Mouse (Mus musculus) G1E (cell line): Measurements from ENCODE around the gene AC124108.1. TPM values are rescaled to one million over a fixed set of nuclear protein-coding genes. Genes with fewer than 3 reads are reported as not detected.

Source experiments
- ATAC-seq: 2 replicates; pipeline ENCODE4 v1.8.0; 2016; ENCODE audit warnings: mild to moderate bottlenecking; ENCODE audit not compliant: insufficient number of reproducible peaks, poor library complexity, low FRiP score, severe bottlenecking; ENCODE audit errors: extremely low read depth
- DNase-seq: peaks from one replicate; pipeline ENCODE4 v3.0.0; 2012; ENCODE audit warnings: low spot score
- H3K27me3 ChIP-seq: 2 replicates; pipeline ENCODE4 v1.6.1; 2012; ENCODE audit warnings: mild to moderate bottlenecking, low read length, inconsistent platforms; ENCODE audit not compliant: insufficient read depth
- H3K36me3 ChIP-seq: replicated peaks from 2 replicates; pipeline ENCODE3; 2012; ENCODE audit warnings: mild to moderate bottlenecking, inconsistent platforms
- H3K4me1 ChIP-seq: 2 replicates; pipeline ENCODE4 v1.6.1; 2012; ENCODE audit warnings: low read depth, low read length, inconsistent platforms, mixed read lengths; ENCODE audit not compliant: insufficient read depth
- H3K4me3 ChIP-seq: 2 replicates; pipeline ENCODE4 v1.5.1; 2012; ENCODE audit warnings: low read depth, mild to moderate bottlenecking, inconsistent platforms, low read length, moderate library complexity, mixed read lengths
- H3K9me3 ChIP-seq: replicated peaks from 2 replicates; pipeline ENCODE4 v1.6.1; 2012; ENCODE audit warnings: inconsistent platforms
- CTCF ChIP-seq: IDR thresholded peaks from 2 replicates; pipeline ENCODE4 v1.5.1; 2012; ENCODE audit warnings: low read depth, low read length, inconsistent platforms, mixed read lengths
- GATA1 ChIP-seq: IDR thresholded peaks from 2 replicates; pipeline ENCODE4 v1.6.1; 2012; ENCODE audit warnings: borderline replicate concordance, low read length, inconsistent platforms, mixed read lengths
- GATA2 ChIP-seq: IDR thresholded peaks from 2 replicates; pipeline ENCODE4 v1.6.1; 2012; ENCODE audit warnings: low read depth, low read length, inconsistent platforms, borderline replicate concordance
- POLR2AphosphoS5 ChIP-seq: IDR thresholded peaks from 2 replicates; pipeline ENCODE4 v1.6.1; 2012; ENCODE audit warnings: low read depth, low read length, inconsistent platforms; ENCODE audit not compliant: insufficient replicate concordance
- TAL1 ChIP-seq: conservative IDR thresholded peaks from 2 replicates; pipeline ENCODE4 v1.6.1; 2012; ENCODE audit warnings: low read depth, low read length, inconsistent platforms, mixed read lengths
- polyA plus RNA-seq: library from polyadenylated mRNA; stranded (reverse); fragments of >175 nt; gene quantifications from 2 replicates; pipeline ENCODE4 v1.2.3, GENCODE M21; 2012
- total RNA-seq, 2 experiments: library from RNA; stranded (forward) in 1 of 2; stranded (reverse) in 1 of 2; fragments of 200-1000 nt in 1 of 2; fragments of >200 nt in 1 of 2; fragmentation: Nextera tagmentation in 1 of 2; gene quantifications; 2 replicates each; pipeline ENCODE4 v1.2.3; 2014 to 2017

AC124108.1 gene
- total and polyA plus RNA-seq, 3 experiments = 0.05 TPM; not detected in 2

DNA sequence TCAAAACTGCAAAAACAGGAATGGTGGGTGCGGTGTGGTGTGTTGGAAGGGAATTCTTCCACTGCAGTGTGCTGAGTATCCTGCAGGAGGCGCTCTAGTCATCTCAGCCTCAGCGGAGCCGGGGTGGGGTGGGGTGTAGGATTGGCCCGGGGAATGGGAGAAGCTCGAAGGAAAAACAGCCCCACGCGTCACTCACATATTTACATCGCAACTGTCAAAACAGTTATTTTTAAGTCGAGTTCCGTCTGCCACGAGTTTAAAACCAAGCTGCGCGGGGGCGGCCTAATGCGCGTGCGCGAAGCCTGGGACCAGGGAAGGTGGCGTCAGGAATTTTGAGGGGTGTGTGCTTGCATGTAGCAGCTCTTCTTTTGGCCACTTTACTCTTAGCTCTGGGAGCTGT lies 21.0 kb downstream of the AC124108.1 start:
- no peak for DNase-seq
- no peak for ATAC-seq
- Histone ChIP-seq H3K27me3 (peaks cover 30% of the 10 kb centered on the region), H3K36me3 (no peaks in the 10 kb centered on the region), H3K4me1 (no peaks in the 10 kb centered on the region), H3K4me3 (no peak overlapping the region), H3K9me3 (no peaks in the 10 kb centered on the region)
- no peak for TF ChIP-seq GATA2
- TF ChIP-seq CTCF = peak; percentile 64; the same call in 1 of the 2 replicates

DNA sequence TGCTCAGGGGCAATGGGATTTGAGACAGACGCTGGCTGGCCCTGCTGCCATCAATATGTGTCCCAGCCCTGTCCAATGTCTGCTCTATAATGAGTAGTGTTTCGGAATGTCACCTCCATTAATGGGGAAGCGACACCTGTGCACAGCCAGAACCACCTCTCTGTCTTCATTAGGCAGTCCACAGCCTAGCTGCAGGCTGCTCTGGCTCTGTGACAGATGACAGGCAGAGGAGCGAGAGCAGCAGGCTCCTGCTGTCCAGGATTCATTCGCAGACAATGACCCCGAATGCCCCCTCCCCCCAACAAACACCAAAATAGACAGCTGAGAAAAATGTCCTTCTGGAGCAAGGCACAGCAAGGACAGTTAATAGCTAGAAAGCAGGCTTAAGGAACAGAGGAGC lies 21.8 kb downstream of the AC124108.1 start:
- Histone ChIP-seq H3K36me3 (no peaks in the 10 kb centered on the region), H3K4me3 (no peak overlapping the region), H3K27me3 (peaks cover 24% of the 10 kb centered on the region), H3K9me3 (no peaks in the 10 kb centered on the region), H3K4me1 (no peaks in the 10 kb centered on the region)
- TF ChIP-seq TAL1 = no peak
- no peak for ATAC-seq
- no peak for DNase-seq

- peaks cover 20% of the 10 kb centered on the region for H3K27me3 ChIP-seq
- TF ChIP-seq GATA1 (no peak), POLR2AphosphoS5 (no peak), GATA2 (no peak), CTCF (no peak), TAL1 (no peak)
- no peak overlapping the region for H3K4me3 ChIP-seq
- DNase-seq (no peak), ATAC-seq (no peak)
- H3K4me1 ChIP-seq = no peaks in the 10 kb centered on the region
- peaks cover 5% of the 10 kb centered on the region for H3K9me3 ChIP-seq
- H3K36me3 ChIP-seq = no peaks in the 10 kb centered on the region
Measured at GRCm38 (mm10) chr1:132216276-132216675, 25.0 kb downstream of the AC124108.1 start.

DNA sequence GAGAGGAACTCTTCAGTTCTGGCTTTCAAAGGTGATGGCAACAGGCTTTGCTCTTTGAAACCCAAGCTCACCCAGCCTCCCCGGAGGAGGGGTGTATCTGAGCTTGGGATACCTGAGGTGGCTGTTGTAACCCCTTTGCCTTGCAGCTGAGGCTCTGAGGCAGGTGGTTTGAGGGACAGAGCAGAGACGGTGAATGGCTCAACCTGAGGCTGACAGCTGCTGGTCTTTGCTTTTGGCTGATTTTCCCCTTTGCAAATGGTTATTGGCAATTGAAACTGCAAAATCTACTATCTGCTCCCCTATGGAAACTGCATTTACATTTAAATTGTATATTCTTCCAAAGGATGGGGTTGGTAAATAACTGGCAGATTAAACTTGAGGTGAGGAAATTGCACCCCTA lies 30.4 kb downstream of the AC124108.1 start:
- ATAC-seq = no peak
- H3K27me3 ChIP-seq = peaks cover 8% of the 10 kb centered on the region
- no peak overlapping the region for H3K4me3 ChIP-seq
- peaks cover 5% of the 10 kb centered on the region for H3K9me3 ChIP-seq
- no peak for DNase-seq
- TF ChIP-seq GATA2 (no peak), POLR2AphosphoS5 (no peak), CTCF (no peak), GATA1 (no peak), TAL1 (no peak)
- no peaks in the 10 kb centered on the region for H3K36me3 ChIP-seq
- no peaks in the 10 kb centered on the region for H3K4me1 ChIP-seq

- DNase-seq = no peak
- Histone ChIP-seq H3K4me1 (no peaks in the 10 kb centered on the region), H3K4me3 (no peak overlapping the region), H3K36me3 (no peaks in the 10 kb centered on the region), H3K9me3 (peaks cover 5% of the 10 kb centered on the region), H3K27me3 (0 out of 2 replicates have a peak, but pooled peaks cover 3% of the 10 kb centered on the region)
- TF ChIP-seq CTCF (no peak), POLR2AphosphoS5 (no peak), GATA1 (no peak), TAL1 (no peak), GATA2 (no peak)
- ATAC-seq = no peak
Measured at GRCm38 (mm10) chr1:132222166-132222565, 30.9 kb downstream of the AC124108.1 start.

GRCm38 (mm10) chr1:132226297-132227080 lies 35.2 kb downstream of the AC124108.1 start:
- no peaks in the 10 kb centered on the region for H3K4me1 ChIP-seq
- DNase-seq (no peak), ATAC-seq (no peak)
- H3K4me3 ChIP-seq = no peak overlapping the region
- peaks cover 14% of the 10 kb centered on the region for H3K27me3 ChIP-seq
- H3K36me3 ChIP-seq = no peaks in the 10 kb centered on the region
- H3K9me3 ChIP-seq = no peaks in the 10 kb centered on the region
- TF ChIP-seq GATA2 = no peak
- no peak for TF ChIP-seq TAL1
- no peak for TF ChIP-seq POLR2AphosphoS5

GRCm38 (mm10) chr1:132229667-132230066 lies 38.4 kb downstream of the AC124108.1 start, which contains the start of gene Gm10188:
Gene Gm10188, minus strand, starts transcription at chr1:132229767.
- DNase-seq = no peak
- H3K9me3 ChIP-seq = no peaks in the 10 kb centered on the region
- peaks cover 29% of the 10 kb centered on the region for H3K27me3 ChIP-seq
- no peaks in the 10 kb centered on the region for H3K4me1 ChIP-seq
- no peaks in the 10 kb centered on the region for H3K36me3 ChIP-seq
- no peak for TF ChIP-seq TAL1
- TF ChIP-seq GATA2 = no peak
- no peak for TF ChIP-seq CTCF
- TF ChIP-seq POLR2AphosphoS5 = no peak
- no peak for TF ChIP-seq GATA1
- no peak for ATAC-seq
- H3K4me3 ChIP-seq = no peak within 1 kb of the TSS
